8 mouse cellular contexts compared by ENCODE assay signal in genomic region chr1:154729269-154729980, GRCm38 (mm10).
A peak's percentile ranks its signal among the peaks of the same experiment; 100 is the strongest.
DNase-seq lines count a peak whose midpoint lies in the region.

No protein-coding gene starts in this region.

- DNase-seq in urinary bladder, adult 18-20 months (ENCODE audit: low spot score in 2 of 2), result peak; percentile 19 to 34
- DNase-seq in urinary bladder, postnatal 10 days (ENCODE audit: low spot score), result no peak
- peak; percentile 53 for DNase-seq in c-Kit-positive CD71-negative TER-119-negative erythroid progenitor cells, embryonic 14.5 days (ENCODE audit: low read depth)
- DNase-seq in fibroblast of lung, adult 2 months (ENCODE audit: low read depth), result peak; percentile 36
- DNase-seq in hindlimb bud, embryonic 11.5 days (ENCODE audit: extremely low spot score, low read depth, low spot score), result peak; percentile 66
- peak; percentile 93 to 95 for DNase-seq in left cerebral cortex, postnatal 14 days (ENCODE audit: low spot score in 2 of 2)
- peak; percentile 29 for DNase-seq in ovary, postnatal 36 days (ENCODE audit: low spot score)
- peak; percentile 40 to 62 for DNase-seq in urinary bladder, postnatal 36 days (ENCODE audit: low spot score in 2 of 2)

- intact Hi-C loops in left cerebral cortex, postnatal 14 days (cut with DNase I), result loop anchor here (2.0 to 10.0 kb wide), 4 partner anchors 315 to 832 kb away; partner anchors contain the start of genes Glul and Zfp648
